ENCODE assay signal across 10 mouse cellular contexts in the genomic region with DNA sequence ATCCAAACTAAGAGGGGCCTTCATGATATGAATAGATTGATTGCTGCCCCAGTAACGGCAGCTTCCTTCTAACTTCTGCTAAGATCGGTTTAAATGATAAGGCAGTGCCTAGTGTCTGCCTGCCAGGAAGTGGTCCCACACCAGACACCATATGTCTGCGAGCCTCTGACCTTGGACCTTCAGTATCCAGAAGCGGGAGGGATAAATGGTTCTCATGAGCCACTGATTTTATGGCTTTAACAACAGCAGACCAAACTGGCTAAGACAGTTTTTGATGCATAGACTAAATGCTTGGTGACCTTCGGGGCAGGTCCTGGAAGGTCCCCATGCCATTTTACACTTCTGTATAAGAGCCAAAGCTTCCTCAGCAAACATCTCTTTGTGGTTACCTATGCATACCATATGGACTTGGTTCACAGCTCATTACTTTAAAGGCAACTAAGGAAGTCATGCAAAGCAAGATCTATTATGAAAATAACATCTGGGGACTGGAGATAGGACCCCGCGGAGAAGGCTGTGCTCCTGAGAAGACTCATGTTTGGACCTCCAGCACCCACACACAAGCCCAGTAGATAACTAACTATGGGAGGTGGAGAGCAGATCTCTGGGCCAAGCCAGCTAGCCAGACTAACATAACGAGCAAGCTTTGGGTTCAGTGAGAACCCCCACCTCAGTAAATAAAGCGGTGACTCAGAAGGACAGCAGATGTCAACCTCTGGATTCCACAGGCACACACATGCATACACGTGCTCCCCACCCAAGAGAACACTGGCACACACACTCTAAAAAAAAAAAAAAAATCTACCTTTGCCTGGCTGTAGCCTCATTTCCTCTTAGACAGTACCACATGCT. TPM values are rescaled to one million over a fixed set of nuclear protein-coding genes. Genes with fewer than 3 reads are reported as not detected.
A peak's percentile ranks its signal among the peaks of the same experiment; 100 is the strongest.
DNase-seq lines count a peak whose midpoint lies in the region; ATAC-seq lines count a peak whose summit lies in the region.
"Had no signal": no experiment of that assay in that cellular context is flagged by ENCODE, and none has a peak within 500 bp of the region (broad histone marks: within the 10 kb centered on the region; RNA-seq: fewer than 3 reads in every experiment).

No protein-coding gene starts in this region.

- H3K4me3 ChIP-seq in heart, embryonic 13.5 days = no peak overlapping the region
- H3K4me3 ChIP-seq in midbrain, embryonic 15.5 days = no peak overlapping the region

- H3K9me3 ChIP-seq in heart, embryonic 13.5 days = no peaks in the 10 kb centered on the region
- H3K9me3 ChIP-seq in midbrain, embryonic 15.5 days = no peaks in the 10 kb centered on the region

- 58% methylated on average over 10 of the region's 10 CpGs for WGBS in heart, embryonic 13.5 days
- WGBS in midbrain, embryonic 15.5 days = 85% methylated on average over 10 of the region's 10 CpGs

- H3K36me3 ChIP-seq in heart, embryonic 13.5 days = peaks cover 13% of the 10 kb centered on the region
- H3K36me3 ChIP-seq in midbrain, embryonic 15.5 days (replicated peaks) = no peaks in the 10 kb centered on the region

- H3K4me1 ChIP-seq in heart, embryonic 13.5 days = peaks cover 49% of the 10 kb centered on the region
- 0 out of 2 replicates have a peak, but pooled peaks cover 4% of the 10 kb centered on the region for H3K4me1 ChIP-seq in midbrain, embryonic 15.5 days

- intact Hi-C loops in left cerebral cortex, postnatal 4 days (cut with DNase I) = no loop called here

- no peak for DNase-seq in heart, adult 18-20 months
- DNase-seq in frontal cortex, postnatal 36 days (ENCODE audit: low spot score in 2 of 2) = no peak
- no peak for DNase-seq in left cerebral cortex, postnatal 4 days
- DNase-seq: cerebellum, adult 11 months had no signal

- no peak overlapping the region for H3K9ac ChIP-seq in heart, embryonic 13.5 days
- H3K9ac ChIP-seq in midbrain, embryonic 15.5 days = no peak overlapping the region

- no peak overlapping the region for H3K4me2 ChIP-seq in heart, embryonic 13.5 days
- H3K4me2 ChIP-seq in midbrain, embryonic 15.5 days = no peak overlapping the region

- H3K27me3 ChIP-seq in heart, embryonic 13.5 days (replicated peaks) = no peaks in the 10 kb centered on the region
- no peaks in the 10 kb centered on the region for H3K27me3 ChIP-seq in midbrain, embryonic 15.5 days (replicated peaks)

- H3K27ac ChIP-seq in heart, embryonic 13.5 days (replicated peaks) = peak overlapping the region; percentile 13; the same call in 1 of the 2 replicates
- no peak overlapping the region for H3K27ac ChIP-seq in midbrain, embryonic 15.5 days

- no peak for ATAC-seq in heart, embryonic 13.5 days (ENCODE audit: extremely low read depth, insufficient number of reproducible peaks, low FRiP score, low TSS enrichment)
- peak; percentile 48 for ATAC-seq in CD4-positive, CD25-positive, alpha-beta regulatory T cell, adult 4 months
- ATAC-seq in granulocyte monocyte progenitor cell, adult 5-6 weeks (replicated peaks; ENCODE audit: poor library complexity, severe bottlenecking) = peak; percentile 39; the same call in 1 of the 2 replicates
- peak; percentile 78 for ATAC-seq in megakaryocyte progenitor cell, adult 5-6 weeks (replicated peaks; ENCODE audit: poor library complexity)
- ATAC-seq in midbrain, embryonic 15.5 days (replicated peaks) = no peak
- ATAC-seq: hindbrain, embryonic 16.5 days had no signal

RNA-seq across cellular contexts. Expression of gene Fnbp1, which starts 26.5 kb away (rescaled TPM):
- 17.6 and 18.7 TPM in 2 replicates for polyA plus RNA-seq in heart, embryonic 13.5 days (2015; fragmentation: Nextera tagmentation; extraction: Ambion mirVana)
- 10 to 100 TPM; 52.3 to 62.0 TPM for total RNA-seq in heart, adult 18-20 months (2021)
- 10 to 100 TPM; 78.2 to 90.0 TPM for polyA plus RNA-seq in CD4-positive, CD25-positive, alpha-beta regulatory T cell, adult 4 months (2017; shearing (Covaris generic))
- total RNA-seq in granulocyte monocyte progenitor cell, adult 5-6 weeks (2014; fragmentation: Nextera tagmentation) = 57.0 and 64.0 TPM in 2 replicates
- 24.3 and 47.2 TPM in 2 replicates for total RNA-seq in granulocyte monocyte progenitor cell, adult 5-6 weeks (2017)
- 30.7 and 44.8 TPM in 2 replicates for total RNA-seq in megakaryocyte progenitor cell, adult 5-6 weeks (2015)
- total RNA-seq in megakaryocyte progenitor cell, adult 5-6 weeks (2017) = 20.9 and 44.7 TPM in 2 replicates
- 29.6 and 29.7 TPM in 2 replicates for polyA plus RNA-seq in midbrain, embryonic 15.5 days (2015; fragmentation: Nextera tagmentation; extraction: Ambion mirVana)
- 10 to 100 TPM; 75.3 to 77.3 TPM for total RNA-seq in left cerebral cortex, postnatal 4 days (2021)

RNA-seq across cellular contexts. Expression of gene Gpr107, which starts 36.8 kb away (rescaled TPM):
- 29.7 and 34.8 TPM in 2 replicates for polyA plus RNA-seq in heart, embryonic 13.5 days (2015; fragmentation: Nextera tagmentation; extraction: Ambion mirVana)
- 10 to 100 TPM; 26.2 to 27.4 TPM for total RNA-seq in heart, adult 18-20 months (2021)
- polyA plus RNA-seq in CD4-positive, CD25-positive, alpha-beta regulatory T cell, adult 4 months (2017; shearing (Covaris generic)) = 10 to 100 TPM; 56.6 to 60.7 TPM
- total RNA-seq in granulocyte monocyte progenitor cell, adult 5-6 weeks (2014; fragmentation: Nextera tagmentation) = 12.8 and 13.5 TPM in 2 replicates
- 16.4 and 16.9 TPM in 2 replicates for total RNA-seq in granulocyte monocyte progenitor cell, adult 5-6 weeks (2017)
- total RNA-seq in megakaryocyte progenitor cell, adult 5-6 weeks (2015) = 9.9 and 12.1 TPM in 2 replicates
- total RNA-seq in megakaryocyte progenitor cell, adult 5-6 weeks (2017) = 13.6 and 15.2 TPM in 2 replicates
- 39.6 and 41.0 TPM in 2 replicates for polyA plus RNA-seq in midbrain, embryonic 15.5 days (2015; fragmentation: Nextera tagmentation; extraction: Ambion mirVana)
- 10 to 100 TPM; 59.0 to 59.8 TPM for total RNA-seq in left cerebral cortex, postnatal 4 days (2021)

Comparison
In these comparisons a context has a peak if more than half of its experiments do, and no peak if none do; other contexts are left out.
1. ATAC-seq: peak in CD4-positive, CD25-positive, alpha-beta regulatory T cell, adult 4 months (single experiment), granulocyte monocyte progenitor cell, adult 5-6 weeks (single experiment) and megakaryocyte progenitor cell, adult 5-6 weeks (single experiment); none in heart, embryonic 13.5 days (single experiment) and midbrain, embryonic 15.5 days (single experiment).